Mouse (Mus musculus) erythroblast, embryonic 14.5 days (primary cell): ENCODE results near the gene Pbrm1. TPM values are rescaled to one million over a fixed set of nuclear protein-coding genes. Genes with fewer than 3 reads are reported as not detected.

Source experiments
- H3K27me3 ChIP-seq: 2 replicates; pipeline ENCODE4 v1.6.1; 2012; ENCODE audit warnings: inconsistent platforms; ENCODE audit not compliant: control insufficient read depth
- H3K36me3 ChIP-seq: 2 replicates; pipeline ENCODE4 v1.6.1; 2012; ENCODE audit warnings: mild to moderate bottlenecking, inconsistent platforms; ENCODE audit not compliant: control insufficient read depth
- H3K4me1 ChIP-seq: 2 replicates; pipeline ENCODE4 v1.6.1; 2012; ENCODE audit warnings: inconsistent platforms; ENCODE audit not compliant: control insufficient read depth
- H3K4me3 ChIP-seq: replicated peaks from 2 replicates; pipeline ENCODE3; 2012; ENCODE audit warnings: moderate library complexity, mild to moderate bottlenecking, inconsistent platforms
- H3K9me3 ChIP-seq: 2 replicates; pipeline ENCODE4 v1.6.1; 2012; ENCODE audit warnings: low read length, inconsistent platforms, mixed read lengths; ENCODE audit not compliant: control insufficient read depth
- GATA1 ChIP-seq: IDR thresholded peaks from 2 replicates; pipeline ENCODE4 v1.6.1; 2012; ENCODE audit warnings: low read length, inconsistent platforms, mixed read lengths
- TAL1 ChIP-seq: IDR thresholded peaks from 3 replicates; pipeline ENCODE4 v1.6.1; 2012; ENCODE audit warnings: low read length, inconsistent platforms, mixed read lengths
- polyA plus RNA-seq: library from polyadenylated mRNA; stranded (reverse); fragments of >175 nt; gene quantifications from 2 replicates; pipeline ENCODE4 v1.2.3, GENCODE M21; 2012

The Pbrm1 gene
- polyA plus RNA-seq, 1 experiment = 1.2 TPM

DNA sequence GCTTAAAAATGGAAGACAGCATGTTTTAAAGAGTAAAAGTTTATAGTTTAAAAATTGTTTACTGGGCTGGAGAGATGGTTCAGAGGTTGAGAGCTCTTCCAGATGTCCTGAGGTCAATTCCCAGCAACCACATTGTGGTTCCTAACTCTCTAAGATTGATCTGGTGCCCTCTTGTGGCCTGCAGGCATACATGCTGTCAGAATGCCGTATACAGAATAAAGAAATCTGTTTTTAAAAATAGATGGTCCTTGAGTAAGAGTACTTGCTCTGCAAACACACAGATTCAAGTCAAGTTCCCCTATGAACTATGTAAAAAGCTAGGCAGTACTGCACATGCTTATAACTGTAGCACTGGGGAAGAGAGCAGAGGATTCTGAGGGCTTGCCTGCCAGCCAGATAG, 43.3 kb downstream of the Pbrm1 start:
- Histone ChIP-seq H3K36me3 (peaks cover 97% of the 10 kb centered on the region), H3K4me1 (peaks cover 5% of the 10 kb centered on the region), H3K9me3 (no peaks in the 10 kb centered on the region), H3K4me3 (no peak overlapping the region), H3K27me3 (no peaks in the 10 kb centered on the region)
- no peak for TF ChIP-seq TAL1
- no peak for TF ChIP-seq GATA1

DNA sequence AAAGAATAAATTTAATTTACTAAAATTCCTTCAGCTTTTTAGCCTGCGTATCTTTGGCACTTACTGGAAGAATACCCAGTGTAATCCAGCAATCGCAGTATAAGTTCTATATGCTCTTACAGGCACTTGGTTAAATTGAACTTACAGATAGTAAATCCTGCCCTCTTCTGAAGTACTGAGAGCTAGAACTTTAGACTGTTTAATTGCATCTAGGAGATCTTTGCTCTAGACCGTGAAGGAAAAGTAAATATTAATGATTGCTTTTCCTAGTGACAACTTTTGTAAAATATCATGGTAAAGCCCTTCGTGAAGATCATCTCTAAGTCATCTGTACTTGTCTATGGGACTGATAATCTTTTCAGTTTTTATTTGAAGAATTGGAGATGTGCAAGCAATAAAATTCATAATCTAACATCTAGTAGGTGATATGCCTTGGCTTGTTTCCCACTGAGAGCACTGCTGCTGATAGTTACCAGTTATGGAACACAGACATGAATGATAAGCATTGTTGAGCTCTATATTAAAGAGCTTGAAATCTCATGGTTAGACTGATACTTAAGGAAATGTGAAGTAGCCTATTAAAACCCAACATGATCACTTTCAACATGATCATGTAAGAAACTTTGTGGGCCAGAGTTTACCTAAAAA, 50.3 kb downstream of the Pbrm1 start:
- Histone ChIP-seq H3K36me3 (peaks cover 97% of the 10 kb centered on the region), H3K4me1 (no peaks in the 10 kb centered on the region; the same call in 1 of the 2 replicates), H3K27me3 (no peaks in the 10 kb centered on the region), H3K4me3 (no peak overlapping the region), H3K9me3 (no peaks in the 10 kb centered on the region)
- no peak for TF ChIP-seq TAL1
- TF ChIP-seq GATA1 = no peak

DNA sequence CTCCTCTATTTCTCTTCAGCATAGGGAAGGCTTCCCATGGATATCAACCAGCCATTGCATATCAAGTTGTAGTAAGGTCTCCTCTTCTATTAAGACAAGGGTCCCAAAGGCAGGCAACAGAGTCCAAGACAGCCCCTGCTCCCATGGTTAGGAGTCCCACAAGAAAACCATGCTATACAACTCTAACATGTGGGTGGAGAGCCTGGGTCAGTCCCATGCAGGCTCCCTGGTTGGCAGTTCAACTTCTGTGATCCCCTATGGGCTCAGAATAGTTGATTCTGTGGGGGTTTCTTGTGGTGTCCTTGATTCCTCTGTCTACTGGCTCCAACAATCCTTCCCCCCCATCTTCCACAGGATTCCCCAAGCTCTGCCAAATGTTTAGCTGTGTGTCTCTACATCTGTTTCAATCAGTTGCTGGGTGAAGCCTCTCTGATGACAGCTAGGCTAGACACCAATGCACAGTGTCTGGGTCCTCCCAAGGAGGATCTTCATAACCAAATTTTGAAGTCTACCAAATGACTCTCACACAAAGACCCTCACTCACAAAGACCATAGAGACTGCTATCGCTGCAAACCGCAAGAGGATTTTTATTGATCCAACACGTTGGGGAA, 59.8 kb downstream of the Pbrm1 start:
- Histone ChIP-seq H3K4me1 (peaks cover 38% of the 10 kb centered on the region), H3K9me3 (no peaks in the 10 kb centered on the region), H3K36me3 (peaks cover 88% of the 10 kb centered on the region), H3K27me3 (no peaks in the 10 kb centered on the region), H3K4me3 (peak overlapping the region; percentile 4)
- TF ChIP-seq TAL1 = no peak
- TF ChIP-seq GATA1 = no peak

DNA sequence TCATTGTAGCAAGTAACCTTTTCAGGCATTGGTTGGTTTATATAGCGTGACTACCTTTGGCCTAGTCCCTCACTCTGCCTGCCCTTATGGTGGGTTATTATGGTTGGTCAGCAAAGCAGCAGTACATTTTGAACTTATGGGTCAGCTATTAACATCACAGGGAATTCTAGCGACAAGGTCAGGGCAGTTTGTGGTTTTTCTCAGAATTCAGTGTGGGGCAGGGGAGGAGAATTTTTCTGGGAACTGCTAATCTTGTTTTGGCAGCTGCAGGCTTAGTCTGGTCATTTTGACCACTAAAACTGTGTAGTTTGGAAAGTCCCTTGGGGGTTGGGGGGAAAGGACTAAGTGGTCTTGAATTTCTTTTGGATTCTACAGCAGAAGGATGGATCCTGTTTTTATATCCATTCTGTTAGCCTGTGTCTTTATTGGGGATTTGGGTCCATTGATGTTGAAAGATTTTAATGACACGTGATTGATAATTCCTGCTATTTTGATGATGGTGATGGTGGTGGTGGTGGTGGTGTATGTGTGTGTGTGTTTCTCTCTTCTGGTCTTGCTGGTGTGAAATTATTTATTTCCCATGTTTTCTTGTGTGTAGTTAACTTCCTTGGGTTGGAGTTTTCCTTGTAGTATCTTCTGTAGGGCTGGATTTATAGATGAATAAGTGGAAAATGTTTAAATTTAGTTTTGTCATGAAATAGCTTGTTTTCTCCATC, 60.5 kb downstream of the Pbrm1 start:
- H3K4me1 ChIP-seq = peaks cover 38% of the 10 kb centered on the region
- peak overlapping the region; percentile 14 for H3K4me3 ChIP-seq
- H3K36me3 ChIP-seq = peaks cover 88% of the 10 kb centered on the region
- no peaks in the 10 kb centered on the region for H3K27me3 ChIP-seq
- no peaks in the 10 kb centered on the region for H3K9me3 ChIP-seq
- TF ChIP-seq TAL1 (0 out of 3 replicates have a peak, but pooled peaks have one; percentile 5), GATA1 (no peak)

DNA sequence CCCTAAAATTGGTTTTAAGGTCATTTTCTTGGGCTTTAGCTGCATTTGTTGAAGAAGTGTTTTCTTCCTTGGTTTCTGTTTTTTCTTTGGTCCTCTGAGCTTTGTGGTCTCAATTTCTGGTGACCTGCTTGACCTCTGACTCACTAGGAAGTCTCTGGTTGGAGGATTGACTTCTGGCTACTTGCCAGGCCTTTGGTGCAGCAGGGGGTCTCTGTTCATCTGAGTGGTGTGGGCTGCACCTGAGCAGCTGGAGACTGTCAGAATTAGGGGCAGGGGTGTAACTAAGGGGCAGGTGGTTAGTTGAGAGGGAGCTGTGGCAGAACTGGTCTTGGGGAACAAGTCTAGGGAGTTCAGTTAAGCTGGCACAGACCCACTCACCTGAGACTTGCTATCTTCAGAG, 62.2 kb downstream of the Pbrm1 start:
- Histone ChIP-seq H3K27me3 (no peaks in the 10 kb centered on the region), H3K4me1 (peaks cover 38% of the 10 kb centered on the region), H3K4me3 (no peak overlapping the region), H3K9me3 (no peaks in the 10 kb centered on the region), H3K36me3 (peaks cover 88% of the 10 kb centered on the region)
- TF ChIP-seq GATA1 (no peak), TAL1 (no peak)

DNA sequence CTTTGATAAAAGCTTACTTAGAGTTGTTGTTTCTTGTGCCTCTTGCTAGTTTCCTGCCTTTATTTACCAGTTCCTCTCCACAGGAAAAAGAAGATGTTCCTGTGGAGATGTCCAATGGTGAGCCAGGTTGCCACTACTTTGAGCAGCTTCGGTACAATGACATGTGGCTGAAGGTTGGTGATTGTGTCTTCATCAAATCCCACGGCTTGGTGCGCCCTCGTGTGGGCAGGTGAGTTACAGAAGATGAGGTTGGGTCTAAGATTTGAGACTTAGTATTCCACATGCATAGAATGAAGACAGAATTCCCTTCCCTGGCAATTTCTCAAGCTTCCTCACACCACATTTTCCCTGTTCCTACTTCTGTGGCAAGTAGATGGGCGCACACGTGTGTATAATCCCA, 68.5 kb downstream of the Pbrm1 start:
- Histone ChIP-seq H3K4me3 (no peak overlapping the region), H3K4me1 (peaks cover 1% of the 10 kb centered on the region), H3K9me3 (no peaks in the 10 kb centered on the region), H3K36me3 (peaks cover 98% of the 10 kb centered on the region), H3K27me3 (no peaks in the 10 kb centered on the region)
- TF ChIP-seq GATA1 = no peak
- no peak for TF ChIP-seq TAL1

DNA sequence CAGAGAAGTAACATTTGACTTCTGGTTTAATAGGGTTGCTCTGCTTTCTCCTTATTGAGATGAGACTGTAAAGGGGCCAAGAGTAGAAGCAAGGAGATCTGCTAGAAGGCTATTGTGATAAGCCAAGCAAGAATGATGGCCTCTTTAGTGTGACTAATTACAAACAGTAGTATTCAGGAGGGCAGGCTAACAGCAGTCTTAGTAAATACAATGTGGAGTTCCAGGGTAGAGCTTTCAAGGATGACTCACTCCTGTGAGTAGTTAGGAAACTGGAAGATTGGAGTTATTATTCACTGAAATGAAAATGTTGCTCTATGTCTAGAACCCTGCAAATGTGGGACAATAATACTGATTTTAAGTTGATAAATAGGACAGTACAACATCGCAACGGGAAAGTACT, 69.6 kb downstream of the Pbrm1 start:
- Histone ChIP-seq H3K4me3 (no peak overlapping the region), H3K4me1 (peaks cover 11% of the 10 kb centered on the region), H3K27me3 (no peaks in the 10 kb centered on the region), H3K36me3 (peaks cover 98% of the 10 kb centered on the region), H3K9me3 (no peaks in the 10 kb centered on the region)
- TF ChIP-seq GATA1 (no peak), TAL1 (no peak)

DNA sequence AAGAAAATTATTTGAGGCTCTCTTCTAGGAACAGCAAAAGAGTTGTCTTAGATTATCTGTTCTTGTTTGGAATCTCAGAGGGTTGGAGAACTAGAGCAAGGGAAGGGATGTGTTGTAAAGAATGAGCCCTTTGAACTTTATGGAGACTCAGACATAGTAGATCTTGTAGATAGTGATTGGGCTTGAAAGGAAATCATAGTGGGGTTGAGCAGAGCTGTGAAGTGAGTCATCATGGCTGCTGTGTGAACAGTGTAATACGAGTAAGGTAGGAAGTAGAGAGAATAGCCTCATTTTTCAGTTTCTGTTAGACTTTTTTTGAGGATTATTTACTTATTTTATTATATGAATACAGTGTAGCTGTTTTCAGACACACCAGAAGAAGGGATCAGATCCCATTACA, 71.0 kb downstream of the Pbrm1 start:
- Histone ChIP-seq H3K4me1 (peaks cover 18% of the 10 kb centered on the region), H3K36me3 (peaks cover 95% of the 10 kb centered on the region)

DNA sequence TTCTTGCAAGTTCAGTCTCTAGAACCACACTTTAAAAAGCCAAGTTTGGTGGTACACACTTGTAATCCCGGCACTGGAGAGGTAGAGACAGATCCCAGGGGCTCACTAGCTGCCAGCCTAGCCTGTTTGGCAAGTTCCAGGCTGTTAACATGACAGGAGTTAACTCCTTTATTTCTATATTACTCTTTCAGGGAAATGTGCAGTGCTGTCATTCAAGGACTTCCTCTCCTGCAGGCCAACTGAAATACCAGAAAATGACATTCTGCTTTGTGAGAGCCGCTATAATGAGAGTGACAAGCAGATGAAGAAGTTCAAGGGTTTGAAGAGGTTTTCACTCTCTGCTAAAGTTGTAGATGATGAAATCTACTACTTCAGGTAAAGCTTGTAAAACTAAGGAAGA, 86.2 kb downstream of the Pbrm1 start:
- H3K36me3 ChIP-seq = peaks cover 93% of the 10 kb centered on the region
- no peaks in the 10 kb centered on the region for H3K27me3 ChIP-seq
- no peak for TF ChIP-seq TAL1
- no peak for TF ChIP-seq GATA1
- no peak overlapping the region for H3K4me3 ChIP-seq
- H3K9me3 ChIP-seq = no peaks in the 10 kb centered on the region
- peaks cover 15% of the 10 kb centered on the region for H3K4me1 ChIP-seq

More for the DNA sequence above, 71.0 kb downstream of the Pbrm1 start:
- H3K4me3 ChIP-seq = no peak overlapping the region
- no peaks in the 10 kb centered on the region for H3K9me3 ChIP-seq
- no peak for TF ChIP-seq GATA1
- TF ChIP-seq TAL1 = no peak
- H3K27me3 ChIP-seq = no peaks in the 10 kb centered on the region
